In the genomic region with DNA sequence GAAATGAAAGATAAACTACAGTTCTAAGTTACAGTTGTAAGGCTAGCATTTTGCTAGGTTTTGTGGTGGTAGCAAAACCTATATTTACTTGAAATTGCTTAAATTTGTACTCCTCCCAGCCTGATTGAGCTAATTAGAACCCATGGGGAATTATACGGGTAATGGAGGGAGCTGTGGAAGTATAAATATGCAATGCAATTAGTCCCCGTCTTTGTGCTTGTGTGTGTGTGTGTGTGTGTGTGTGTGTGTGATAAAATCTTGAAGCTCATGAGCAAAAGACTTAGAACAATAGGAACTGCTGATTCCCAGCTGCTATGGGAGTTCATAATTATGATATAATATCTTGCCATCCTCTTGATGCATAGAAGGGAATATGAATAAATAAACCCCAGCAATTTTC, we compare ENCODE assay signal across 15 mouse cellular contexts.
"Had no signal": no experiment of that assay in that cellular context is flagged by ENCODE, and none has a peak within 500 bp of the region (broad histone marks: within the 10 kb centered on the region; RNA-seq: fewer than 3 reads in every experiment).

No protein-coding gene starts in this region.

- ATAC-seq: liver, postnatal 0 days had no signal

- H3K4me1 ChIP-seq: kidney, embryonic 15.5 days; limb, embryonic 12.5 days; liver, embryonic 13.5 days; lung, embryonic 15.5 days; megakaryocyte, embryonic 14.5 days; midbrain, embryonic 12.5 days had no signal

- H3K27me3 ChIP-seq: kidney, embryonic 15.5 days; limb, embryonic 12.5 days; liver, embryonic 13.5 days; lung, embryonic 15.5 days; megakaryocyte, embryonic 14.5 days; midbrain, embryonic 12.5 days had no signal

- H3K27ac ChIP-seq: kidney, embryonic 15.5 days; limb, embryonic 12.5 days; liver, embryonic 13.5 days; lung, embryonic 15.5 days; macrophage; midbrain, embryonic 12.5 days; stomach, postnatal 0 days had no signal

- H3K36me3 ChIP-seq: kidney, embryonic 15.5 days; limb, embryonic 12.5 days; liver, embryonic 13.5 days; lung, embryonic 15.5 days; midbrain, embryonic 12.5 days had no signal

- H3K9me3 ChIP-seq: kidney, embryonic 15.5 days; limb, embryonic 12.5 days; liver, embryonic 13.5 days; lung, embryonic 15.5 days; megakaryocyte, embryonic 14.5 days; midbrain, embryonic 12.5 days had no signal

- H3K4me2 ChIP-seq: kidney, embryonic 15.5 days; limb, embryonic 12.5 days; liver, embryonic 13.5 days; lung, embryonic 15.5 days; midbrain, embryonic 12.5 days had no signal

- DNase-seq: kidney, postnatal 14 days; layer of hippocampus, adult 9-11 months; layer of hippocampus, postnatal 36 days; liver; liver, embryonic 13.5 days; liver, postnatal 0 days; lung, postnatal 14 days; thymus, postnatal 4 days had no signal

- H3K9ac ChIP-seq: kidney, embryonic 15.5 days; limb, embryonic 12.5 days; liver, embryonic 13.5 days; liver, postnatal 0 days; lung, embryonic 15.5 days; midbrain, embryonic 12.5 days had no signal

- H3K4me3 ChIP-seq: kidney, embryonic 15.5 days; limb, embryonic 12.5 days; liver, embryonic 13.5 days; lung, embryonic 15.5 days; megakaryocyte, embryonic 14.5 days; midbrain, embryonic 12.5 days had no signal
